Mouse (Mus musculus): ENCODE data around the gene Pah. TPM values are rescaled to one million over a fixed set of nuclear protein-coding genes. Genes with fewer than 3 reads are reported as not detected.

Gene Pah
- polyA plus RNA-seq, 1 experiment from 2014 or later: not detected

DNA sequence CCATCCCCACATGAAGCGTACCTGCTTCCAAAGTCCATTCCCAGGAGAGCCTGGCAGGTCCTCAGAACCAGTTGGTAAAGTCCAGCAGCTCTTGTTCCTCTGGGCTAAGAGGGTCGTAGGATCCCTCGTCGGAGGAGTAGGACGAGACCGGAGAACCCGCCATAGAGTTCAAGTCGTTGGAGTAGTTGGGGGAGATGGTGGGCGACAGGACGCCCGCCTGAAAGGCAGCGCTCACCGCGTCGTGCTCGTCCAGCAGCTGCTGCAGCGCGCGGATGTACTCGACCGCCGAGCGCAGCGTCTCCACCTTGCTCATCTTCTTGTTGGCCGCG, 29.3 kb upstream of the Pah start:
- H3K4me2 ChIP-seq: peak overlapping the region; percentile 99
- H3K27ac ChIP-seq: no peak overlapping the region
- H3K36me3 ChIP-seq: no peaks in the 10 kb centered on the region
- H3K4me1 ChIP-seq: peaks cover 30% of the 10 kb centered on the region
- H3K27me3 ChIP-seq: peaks cover 93% of the 10 kb centered on the region
- H3K9ac ChIP-seq: no peak overlapping the region
- peak overlapping the region; percentile 55 for H3K4me3 ChIP-seq
- WGBS: 0% methylated on average over 26 of the region's 26 CpGs
- ATAC-seq (ENCODE audit: insufficient number of reproducible peaks, low FRiP score, low TSS enrichment, low read depth): no peak
- H3K9me3 ChIP-seq: no peaks in the 10 kb centered on the region; the same call in 1 of the 2 replicates

DNA sequence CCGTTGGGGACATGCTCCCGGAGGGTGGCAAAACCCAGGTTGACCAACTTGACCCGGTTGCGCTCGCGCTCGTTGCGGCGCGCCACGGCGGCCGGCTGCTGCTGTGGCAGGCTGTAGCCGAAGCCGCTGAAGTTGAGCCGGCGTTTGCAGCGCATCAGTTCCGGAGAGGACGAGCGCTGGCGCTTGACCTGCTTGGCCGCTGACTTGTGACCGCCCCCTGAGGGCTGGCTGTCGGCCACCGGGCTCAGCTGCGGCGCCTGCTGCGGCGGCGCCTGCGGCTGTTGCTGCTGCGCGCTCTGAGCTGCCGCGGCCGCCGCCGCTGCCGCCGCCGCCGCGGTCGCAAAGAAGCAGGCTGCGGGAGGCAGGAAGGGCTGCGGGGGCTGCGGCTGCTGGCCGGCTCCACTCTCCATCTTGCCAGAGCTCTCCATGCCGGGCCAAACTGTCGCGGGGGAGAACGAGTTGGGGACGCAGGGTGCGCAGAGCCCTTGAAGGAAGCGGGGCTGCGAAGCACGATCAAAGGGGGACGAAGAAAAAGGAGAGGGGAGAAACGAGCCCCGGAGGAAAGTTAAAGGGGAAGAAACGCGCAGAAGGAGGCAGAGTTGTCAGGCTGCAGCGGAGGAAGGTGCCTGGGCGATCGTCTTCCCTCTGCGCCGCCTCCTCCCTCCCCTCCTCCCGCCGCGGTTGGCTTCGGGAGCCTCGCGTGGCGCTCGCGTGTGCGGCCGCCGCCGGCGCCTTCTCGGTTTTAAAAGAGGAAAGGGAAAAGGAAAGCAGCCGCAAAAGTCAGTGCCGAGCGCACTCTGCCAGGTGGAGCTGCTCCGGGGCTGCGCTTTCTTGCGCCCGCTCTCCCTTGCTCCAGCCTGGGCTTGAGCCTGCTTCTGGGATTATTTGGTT, 28.7 kb upstream of the Pah start:
- WGBS: under 1% methylated on average over 78 of the region's 90 CpGs

DNA sequence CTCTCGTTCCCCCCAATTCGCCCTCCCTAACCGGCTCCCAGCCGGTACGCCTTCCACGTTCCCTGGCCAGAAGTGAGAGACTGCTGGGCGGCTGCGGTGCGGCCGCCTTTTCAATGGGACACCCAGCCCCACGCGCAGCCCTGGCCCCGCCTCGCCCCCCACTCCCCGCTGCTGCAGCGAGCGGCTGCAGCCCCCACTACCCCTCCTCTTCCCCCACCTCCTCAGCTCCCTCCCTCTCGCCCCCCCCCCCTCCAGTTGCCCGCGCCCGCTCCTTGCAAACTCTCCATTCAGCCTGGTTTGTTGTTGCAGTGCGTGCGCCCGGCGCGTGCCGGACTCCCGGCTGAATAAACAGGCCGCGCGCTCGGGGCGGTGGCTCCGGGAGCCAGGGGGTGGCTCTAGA, 28.0 kb upstream of the Pah start, which contains the start of gene Ascl1:
Ascl1 (minus strand) TSS at position 85 of the 400 bp plus-strand sequence.
- Histone ChIP-seq H3K27me3 (peaks cover 87% of the 10 kb centered on the region), H3K4me3 (peak within 1 kb of the TSS; percentile 55), H3K4me2 (peak within 1 kb of the TSS; percentile 99), H3K27ac (no peak within 1 kb of the TSS), H3K9ac (0 out of 2 replicates have a peak within 1 kb of the TSS, but pooled peaks have one; percentile 1), H3K4me1 (peaks cover 30% of the 10 kb centered on the region), H3K9me3 (no peaks in the 10 kb centered on the region; the same call in 1 of the 2 replicates), H3K36me3 (no peaks in the 10 kb centered on the region)
- WGBS: under 1% methylated on average over 28 of the region's 34 CpGs
- no peak for ATAC-seq (ENCODE audit: insufficient number of reproducible peaks, low FRiP score, low TSS enrichment, low read depth)

More for the DNA sequence above, 28.7 kb upstream of the Pah start:
- H3K9me3 ChIP-seq: no peaks in the 10 kb centered on the region; the same call in 1 of the 2 replicates
- H3K36me3 ChIP-seq: no peaks in the 10 kb centered on the region
- ATAC-seq (ENCODE audit: insufficient number of reproducible peaks, low FRiP score, low TSS enrichment, low read depth): no peak
- peaks cover 30% of the 10 kb centered on the region for H3K4me1 ChIP-seq
- 0 out of 2 replicates have a peak overlapping the region, but pooled peaks have one; percentile 1 for H3K9ac ChIP-seq
- H3K4me2 ChIP-seq: peak overlapping the region; percentile 99
- no peak overlapping the region for H3K27ac ChIP-seq
- H3K27me3 ChIP-seq: peaks cover 89% of the 10 kb centered on the region
- H3K4me3 ChIP-seq: peak overlapping the region; percentile 55

DNA sequence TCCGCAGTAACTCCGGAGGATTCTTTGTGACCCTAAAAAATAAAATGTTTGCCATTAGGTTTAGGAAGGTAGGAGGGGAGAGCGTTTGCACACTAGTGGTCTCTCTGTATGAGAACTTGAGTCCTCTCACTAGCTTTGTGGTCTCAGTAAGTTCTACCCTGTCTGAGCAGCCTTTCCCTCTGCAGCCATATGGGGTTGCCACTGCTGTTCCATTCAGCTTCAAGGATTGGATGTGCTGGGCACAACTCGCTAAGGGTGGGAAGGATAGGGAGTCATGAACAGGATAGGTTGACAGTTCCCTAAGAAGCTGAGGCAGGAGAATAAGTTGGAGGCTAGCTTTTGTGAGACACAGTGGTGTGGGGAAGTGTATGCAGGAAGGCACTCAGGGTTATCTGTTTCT, 27.4 kb upstream of the Pah start:
- peak overlapping the region; percentile 55; the same call in 1 of the 2 replicates for H3K4me3 ChIP-seq
- peak overlapping the region; percentile 99 for H3K4me2 ChIP-seq
- H3K9me3 ChIP-seq: no peaks in the 10 kb centered on the region; the same call in 1 of the 2 replicates
- H3K27ac ChIP-seq: no peak overlapping the region
- H3K36me3 ChIP-seq: no peaks in the 10 kb centered on the region
- H3K9ac ChIP-seq: no peak overlapping the region
- ATAC-seq (ENCODE audit: insufficient number of reproducible peaks, low FRiP score, low TSS enrichment, low read depth): no peak
- peaks cover 87% of the 10 kb centered on the region for H3K27me3 ChIP-seq
- 2% methylated on average over 4 of the region's 4 CpGs for WGBS
- peaks cover 30% of the 10 kb centered on the region for H3K4me1 ChIP-seq

DNA sequence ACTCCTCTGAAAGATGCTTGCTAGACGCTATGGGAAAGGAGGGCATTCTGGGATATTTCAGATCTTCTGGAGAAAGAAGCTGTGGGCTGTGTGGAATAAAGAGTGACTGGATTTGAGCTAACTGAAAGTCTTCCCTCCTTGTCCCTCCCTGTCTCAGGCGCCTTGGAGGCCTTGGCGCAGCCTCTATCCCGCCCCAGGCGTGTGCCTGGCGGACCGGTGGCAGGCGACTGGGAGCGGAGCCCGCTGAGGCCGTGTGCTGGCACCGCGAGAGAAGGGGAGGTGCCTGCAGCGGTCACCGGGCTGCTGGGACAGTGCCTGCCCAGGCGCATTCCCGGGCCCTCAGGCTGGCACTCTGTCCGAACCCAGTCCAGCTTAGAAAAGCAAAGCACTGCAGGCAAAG, 27.0 kb upstream of the Pah start:
- peaks cover 84% of the 10 kb centered on the region for H3K27me3 ChIP-seq
- H3K9me3 ChIP-seq: no peaks in the 10 kb centered on the region; the same call in 1 of the 2 replicates
- H3K4me3 ChIP-seq: peak overlapping the region; percentile 55
- H3K36me3 ChIP-seq: no peaks in the 10 kb centered on the region
- H3K27ac ChIP-seq: no peak overlapping the region
- 1% methylated on average over 18 of the region's 18 CpGs for WGBS
- H3K4me1 ChIP-seq: peaks cover 28% of the 10 kb centered on the region
- 0 out of 2 replicates have a peak, but pooled peaks have one; percentile 52 for ATAC-seq (ENCODE audit: insufficient number of reproducible peaks, low FRiP score, low TSS enrichment, low read depth)
- H3K4me2 ChIP-seq: peak overlapping the region; percentile 99
- H3K9ac ChIP-seq: no peak overlapping the region

DNA sequence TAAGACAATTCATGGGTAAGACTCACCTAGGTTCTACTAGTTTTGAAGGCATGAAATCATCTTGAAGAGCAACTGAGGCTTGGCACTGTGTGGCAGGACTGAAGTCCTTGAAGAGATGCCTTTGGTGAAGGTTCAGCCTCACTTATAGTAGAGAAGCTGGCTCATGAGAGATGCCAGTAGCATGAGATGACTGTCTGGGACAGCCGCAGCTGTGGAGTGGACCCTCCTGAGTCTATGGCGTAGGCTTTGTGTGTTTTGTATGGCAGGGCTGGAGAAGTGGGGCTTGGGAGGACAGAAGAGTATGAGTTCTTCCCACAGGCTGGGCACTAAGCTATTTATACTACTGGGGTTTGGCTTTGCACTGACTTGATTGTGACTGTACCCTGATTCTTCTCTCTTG, 24.5 kb upstream of the Pah start:
- Histone ChIP-seq H3K27me3 (peaks cover 85% of the 10 kb centered on the region), H3K4me1 (peaks cover 27% of the 10 kb centered on the region), H3K9me3 (no peaks in the 10 kb centered on the region; the same call in 1 of the 2 replicates), H3K9ac (no peak overlapping the region), H3K27ac (no peak overlapping the region), H3K4me3 (no peak overlapping the region), H3K36me3 (no peaks in the 10 kb centered on the region), H3K4me2 (no peak overlapping the region)
- no peak for ATAC-seq (ENCODE audit: insufficient number of reproducible peaks, low FRiP score, low TSS enrichment, low read depth)
- 64% methylated on average over 2 of the region's 2 CpGs for WGBS

DNA sequence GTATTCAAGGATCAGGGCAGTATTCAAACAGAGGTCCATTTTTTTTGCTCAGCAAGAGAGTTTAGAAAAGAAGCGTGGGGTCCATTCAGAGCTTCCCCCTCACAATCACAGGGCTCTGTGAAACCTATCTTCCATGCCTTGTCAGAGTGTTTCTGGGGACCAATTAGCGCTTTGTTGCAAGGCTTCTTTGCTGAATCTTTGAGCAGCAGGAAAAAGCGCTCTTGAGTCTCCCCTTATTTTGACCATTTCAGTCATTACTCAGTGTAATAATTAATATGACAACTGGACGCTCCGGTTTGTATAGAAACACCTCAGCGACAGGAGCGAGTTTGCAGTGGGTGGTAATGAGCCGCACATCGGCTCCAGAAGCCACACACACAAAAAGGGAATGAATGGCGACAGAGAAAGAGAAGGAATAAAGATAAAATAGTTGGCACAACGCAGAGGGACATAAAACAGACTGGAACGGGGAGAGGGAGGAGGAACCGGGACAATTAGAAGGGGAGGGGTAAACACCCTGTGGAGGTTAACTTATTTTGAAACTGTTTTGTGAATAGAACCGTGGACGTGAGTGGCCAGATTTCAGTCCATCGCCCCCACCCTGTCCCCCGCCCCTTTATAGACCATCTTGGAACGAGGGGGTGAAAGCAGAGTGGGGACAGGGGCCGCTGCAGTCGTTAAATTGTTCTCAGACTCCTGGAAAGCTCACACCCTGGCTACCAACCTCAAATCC, 20.5 kb upstream of the Pah start:
- no peak for ATAC-seq (ENCODE audit: insufficient number of reproducible peaks, low FRiP score, low TSS enrichment, low read depth)
- no peak overlapping the region for H3K9ac ChIP-seq
- H3K4me3 ChIP-seq: no peak overlapping the region
- no peaks in the 10 kb centered on the region for H3K36me3 ChIP-seq
- H3K4me2 ChIP-seq: no peak overlapping the region
- peaks cover 63% of the 10 kb centered on the region for H3K27me3 ChIP-seq
- H3K27ac ChIP-seq: no peak overlapping the region
- 15% methylated on average over 20 of the region's 20 CpGs for WGBS
- peaks cover 3% of the 10 kb centered on the region; the same call in 1 of the 2 replicates for H3K4me1 ChIP-seq
- H3K9me3 ChIP-seq: no peaks in the 10 kb centered on the region; the same call in 1 of the 2 replicates

DNA sequence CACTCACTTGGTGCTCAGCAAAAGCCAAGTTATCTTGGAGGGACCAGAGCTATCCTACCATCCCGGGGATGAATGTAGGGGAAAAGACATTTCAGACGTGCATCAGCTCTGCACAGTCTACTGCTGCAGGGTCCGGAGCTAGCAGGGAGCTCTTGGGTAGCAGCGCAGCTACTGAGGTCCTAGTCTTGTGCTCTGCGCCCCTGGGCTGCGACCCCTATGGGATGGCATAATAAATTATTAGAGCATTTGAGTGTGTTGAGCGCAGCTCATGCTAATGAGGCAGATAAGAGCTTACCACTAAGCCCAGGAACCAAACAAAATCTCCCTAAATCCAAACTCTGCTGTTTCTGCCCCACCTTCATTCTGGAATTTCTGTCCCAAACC, 19.9 kb upstream of the Pah start:
- Histone ChIP-seq H3K9ac (no peak overlapping the region), H3K4me2 (no peak overlapping the region), H3K36me3 (no peaks in the 10 kb centered on the region), H3K9me3 (no peaks in the 10 kb centered on the region), H3K4me1 (peaks cover 3% of the 10 kb centered on the region; the same call in 1 of the 2 replicates), H3K27me3 (peaks cover 61% of the 10 kb centered on the region), H3K4me3 (no peak overlapping the region), H3K27ac (no peak overlapping the region)
- no peak for ATAC-seq (ENCODE audit: insufficient number of reproducible peaks, low FRiP score, low TSS enrichment, low read depth)
- WGBS: 16% methylated on average over 7 of the region's 7 CpGs

DNA sequence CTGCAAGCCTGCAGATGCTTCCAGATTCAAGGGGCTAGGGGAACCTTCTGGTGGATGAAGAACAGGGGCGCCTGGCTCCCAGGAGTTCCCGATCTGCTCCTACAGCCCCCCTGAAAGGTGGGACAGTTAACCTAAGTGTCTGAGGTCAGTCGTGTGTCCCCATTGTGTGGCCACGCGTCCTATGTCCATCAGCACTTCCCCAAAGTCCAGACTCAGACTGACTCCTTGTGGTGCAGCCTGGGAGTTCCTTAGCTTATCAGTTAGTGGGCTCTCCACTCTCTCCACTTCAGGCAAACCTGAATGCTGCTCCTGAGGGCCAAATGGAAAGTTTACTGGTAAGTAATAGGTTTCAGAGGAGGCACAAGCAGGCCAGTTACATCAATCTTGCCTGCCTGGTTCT, 19.3 kb upstream of the Pah start:
- Histone ChIP-seq H3K27ac (no peak overlapping the region), H3K9ac (no peak overlapping the region), H3K9me3 (no peaks in the 10 kb centered on the region), H3K4me3 (no peak overlapping the region), H3K36me3 (no peaks in the 10 kb centered on the region), H3K4me1 (peaks cover 3% of the 10 kb centered on the region; the same call in 1 of the 2 replicates), H3K4me2 (no peak overlapping the region), H3K27me3 (peaks cover 55% of the 10 kb centered on the region)
- ATAC-seq (ENCODE audit: insufficient number of reproducible peaks, low FRiP score, low TSS enrichment, low read depth): no peak
- 15% methylated on average over 5 of the region's 5 CpGs for WGBS

DNA sequence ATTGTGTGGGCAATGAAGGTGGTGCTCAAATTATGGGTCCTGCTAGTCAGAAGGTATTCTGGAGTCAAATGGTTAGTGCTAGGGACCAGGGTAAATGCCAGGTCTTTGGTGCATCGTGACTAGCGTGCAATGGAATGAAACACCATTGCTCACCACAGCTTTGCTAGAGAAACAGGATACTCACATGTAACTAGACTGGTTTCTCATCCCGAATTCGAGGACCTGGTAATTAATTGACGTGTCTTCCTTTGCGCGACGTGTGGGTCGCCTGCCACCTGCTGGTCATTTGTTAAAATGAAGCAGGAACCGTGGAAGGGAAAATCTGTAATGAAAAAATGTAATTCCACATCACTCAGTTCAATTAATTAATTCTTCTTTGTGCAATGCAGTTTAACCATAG, 17.6 kb upstream of the Pah start:
- Histone ChIP-seq H3K27me3 (peaks cover 45% of the 10 kb centered on the region), H3K9me3 (no peaks in the 10 kb centered on the region), H3K4me3 (no peak overlapping the region), H3K36me3 (no peaks in the 10 kb centered on the region), H3K4me1 (peaks cover 3% of the 10 kb centered on the region; the same call in 1 of the 2 replicates), H3K27ac (no peak overlapping the region), H3K9ac (no peak overlapping the region), H3K4me2 (no peak overlapping the region)
- WGBS: 3% methylated on average over 10 of the region's 10 CpGs
- ATAC-seq (ENCODE audit: insufficient number of reproducible peaks, low FRiP score, low TSS enrichment, low read depth): no peak

DNA sequence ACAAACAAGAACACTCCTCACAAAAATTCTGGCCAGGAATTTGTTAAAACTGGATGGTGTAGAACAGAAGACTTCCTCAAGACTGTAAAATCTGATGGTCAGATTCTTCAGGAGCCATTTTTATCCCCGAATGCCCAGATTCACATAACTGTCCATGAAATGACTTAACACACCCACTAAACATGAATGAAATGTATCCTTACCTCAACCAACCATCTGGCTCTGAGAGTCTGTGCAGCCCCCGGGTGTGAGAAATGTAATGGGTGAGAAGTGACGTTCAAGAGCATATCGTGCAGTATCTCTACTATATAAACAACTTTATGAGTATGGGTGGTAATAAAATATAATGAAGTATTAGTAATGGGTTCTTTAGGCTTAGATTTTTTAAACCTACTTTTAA, 13.0 kb upstream of the Pah start:
- ATAC-seq (ENCODE audit: insufficient number of reproducible peaks, low FRiP score, low TSS enrichment, low read depth): no peak
- H3K4me2 ChIP-seq: no peak overlapping the region
- no peak overlapping the region for H3K4me3 ChIP-seq
- H3K36me3 ChIP-seq: no peaks in the 10 kb centered on the region
- 65% methylated on average over 4 of the region's 4 CpGs for WGBS
- no peak overlapping the region for H3K27ac ChIP-seq
- peaks cover 3% of the 10 kb centered on the region; the same call in 1 of the 2 replicates for H3K4me1 ChIP-seq
- no peaks in the 10 kb centered on the region for H3K9me3 ChIP-seq
- H3K27me3 ChIP-seq: peaks cover 4% of the 10 kb centered on the region
- H3K9ac ChIP-seq: no peak overlapping the region

DNA sequence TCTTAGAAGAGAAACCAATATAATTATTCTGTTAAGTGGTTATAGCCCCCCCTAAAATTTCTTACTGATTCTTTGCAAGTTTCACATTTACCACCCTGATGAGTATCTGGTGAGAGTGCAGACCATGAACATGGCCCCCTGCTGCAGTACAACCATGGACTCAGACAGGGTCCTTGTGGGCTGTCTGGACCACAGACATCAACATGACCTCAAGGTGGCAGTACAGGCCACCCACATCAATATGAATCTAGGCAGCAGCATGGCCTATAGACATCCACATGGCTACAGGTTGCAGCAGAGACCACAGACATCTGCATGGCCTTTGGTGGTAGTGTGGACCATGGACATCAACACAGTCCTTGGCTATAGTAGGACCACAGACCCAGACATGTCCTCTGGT, 8.5 kb upstream of the Pah start:
- ATAC-seq (ENCODE audit: insufficient number of reproducible peaks, low FRiP score, low TSS enrichment, low read depth): 0 out of 2 replicates have a peak, but pooled peaks have one; percentile 52
- no peaks in the 10 kb centered on the region for H3K36me3 ChIP-seq
- no peaks in the 10 kb centered on the region for H3K27me3 ChIP-seq
- H3K4me2 ChIP-seq: no peak overlapping the region
- H3K27ac ChIP-seq: no peak overlapping the region
- no peak overlapping the region for H3K4me3 ChIP-seq
- no peak overlapping the region for H3K9ac ChIP-seq
- H3K4me1 ChIP-seq: no peaks in the 10 kb centered on the region
- H3K9me3 ChIP-seq: no peaks in the 10 kb centered on the region
